Mouse (Mus musculus): Measurements from ENCODE around the gene Nfib.

Gene Nfib

GRCm38 (mm10) chr4:82499238-82499637 is 206.3 kb downstream of the Nfib start:
- no peak for DNase-seq (ENCODE audit: low read depth, low spot score)

GRCm38 (mm10) chr4:82497671-82498631 is 207.6 kb downstream of the Nfib start:
- DNase-seq (ENCODE audit: low read depth, low spot score): no peak

- DNase-seq (ENCODE audit: low read depth, low spot score): no peak
Measured at GRCm38 (mm10) chr4:82497141-82497566, 208.4 kb downstream of the Nfib start.

GRCm38 (mm10) chr4:82496383-82496782 is 209.2 kb downstream of the Nfib start:
- DNase-seq (ENCODE audit: low read depth, low spot score): no peak

DNA sequence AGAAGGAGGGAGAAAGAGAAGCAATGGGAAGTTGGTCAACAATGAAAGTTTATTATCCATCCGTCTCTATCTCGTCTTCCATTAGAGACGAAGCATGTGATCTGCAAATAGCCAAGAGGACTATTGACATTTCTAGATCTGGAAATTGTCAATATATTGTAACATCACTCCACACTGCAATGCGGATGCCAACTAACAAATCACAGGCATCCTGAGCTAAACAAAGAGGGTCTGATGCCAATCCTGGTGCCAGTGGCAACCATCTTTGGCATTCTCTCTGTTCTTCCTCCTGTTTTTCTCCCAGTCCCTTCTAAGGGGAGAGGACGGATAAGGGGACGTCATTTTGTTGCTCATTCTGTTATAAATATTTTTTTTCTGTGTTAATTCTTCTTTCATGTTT is 209.9 kb downstream of the Nfib start:
- DNase-seq (ENCODE audit: low read depth, low spot score): no peak

DNA sequence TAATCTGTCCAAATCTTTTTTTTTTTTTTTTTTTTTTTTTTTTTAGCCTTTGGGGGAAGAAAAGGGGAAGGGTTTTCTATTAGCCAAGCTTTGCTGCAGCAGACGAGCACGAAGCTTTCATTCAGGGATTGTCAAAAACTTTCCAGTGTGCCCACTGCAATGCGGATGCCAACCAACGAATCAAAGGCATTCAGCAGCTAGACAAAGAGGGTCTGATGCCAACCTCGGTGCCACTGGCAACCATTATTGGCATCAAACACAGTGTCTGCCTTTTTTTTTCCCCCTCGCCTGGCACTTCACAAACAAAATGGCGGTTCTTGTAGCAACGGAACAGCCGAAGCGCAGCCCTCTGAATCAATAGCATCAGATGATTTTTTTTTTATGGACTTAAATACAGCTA is 210.7 kb downstream of the Nfib start:
- DNase-seq (ENCODE audit: low read depth, low spot score): peak; percentile 34

DNA sequence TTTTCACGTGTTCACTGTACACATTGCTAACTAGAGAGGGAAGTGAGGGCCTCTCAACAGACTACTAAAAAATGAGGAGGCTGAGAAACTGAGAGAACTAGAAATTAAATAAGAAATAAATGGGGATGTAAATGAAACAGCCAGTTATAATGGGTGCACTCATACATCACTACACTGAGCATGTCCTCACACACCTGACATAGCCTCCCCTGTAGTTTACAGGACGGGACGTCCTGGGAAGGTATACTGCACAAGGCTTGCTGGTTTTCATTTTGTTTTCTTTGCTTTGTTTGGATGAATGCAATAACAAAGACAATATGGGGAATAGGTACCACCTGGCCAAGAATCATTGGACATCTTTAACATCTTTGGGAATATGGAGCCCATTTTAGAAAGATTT is 211.1 kb downstream of the Nfib start:
- DNase-seq (ENCODE audit: low read depth, low spot score): no peak

DNA sequence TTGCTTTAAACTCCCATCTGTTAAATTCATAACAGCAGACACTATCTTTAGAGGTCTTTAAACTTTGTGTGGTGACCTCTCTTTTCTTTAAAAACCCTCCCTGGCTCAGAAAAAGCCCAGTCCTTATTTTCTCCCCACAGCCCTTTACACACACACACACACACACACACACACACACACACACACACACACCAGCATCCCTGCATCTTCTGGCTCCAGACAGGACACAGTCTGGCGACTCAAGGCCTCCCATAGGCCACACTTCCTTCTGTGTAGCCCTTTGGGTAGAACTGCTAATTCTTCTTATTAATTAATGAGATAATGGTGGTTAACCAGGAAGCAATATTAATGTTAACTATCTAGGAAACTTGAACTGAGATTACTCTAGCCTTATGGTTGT is 211.7 kb downstream of the Nfib start:
- DNase-seq (ENCODE audit: low read depth, low spot score): no peak

DNA sequence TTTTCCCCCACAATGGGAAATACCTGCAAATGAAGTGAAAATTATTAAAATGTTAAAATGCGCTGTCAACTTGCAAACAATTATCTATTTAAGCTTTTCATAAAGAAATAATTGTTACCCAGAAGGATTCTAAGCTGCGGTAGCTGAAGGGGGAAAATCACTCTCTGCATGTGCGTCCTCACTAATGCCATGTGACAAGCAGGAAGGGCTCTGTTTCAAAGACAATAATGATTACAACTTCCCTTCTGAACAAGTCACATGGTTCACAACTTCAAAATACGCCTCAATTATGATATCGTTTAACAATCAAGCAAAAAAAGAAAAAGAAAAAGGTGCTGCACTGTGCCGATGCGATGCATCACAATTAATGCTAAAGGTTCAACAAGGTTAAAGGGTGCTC is 212.2 kb downstream of the Nfib start:
- no peak for DNase-seq (ENCODE audit: low read depth, low spot score)

GRCm38 (mm10) chr4:82492737-82493136 is 212.8 kb downstream of the Nfib start:
- DNase-seq (ENCODE audit: low read depth, low spot score): no peak

GRCm38 (mm10) chr4:82489939-82490338 is 215.6 kb downstream of the Nfib start:
- DNase-seq (ENCODE audit: low read depth, low spot score): no peak

DNA sequence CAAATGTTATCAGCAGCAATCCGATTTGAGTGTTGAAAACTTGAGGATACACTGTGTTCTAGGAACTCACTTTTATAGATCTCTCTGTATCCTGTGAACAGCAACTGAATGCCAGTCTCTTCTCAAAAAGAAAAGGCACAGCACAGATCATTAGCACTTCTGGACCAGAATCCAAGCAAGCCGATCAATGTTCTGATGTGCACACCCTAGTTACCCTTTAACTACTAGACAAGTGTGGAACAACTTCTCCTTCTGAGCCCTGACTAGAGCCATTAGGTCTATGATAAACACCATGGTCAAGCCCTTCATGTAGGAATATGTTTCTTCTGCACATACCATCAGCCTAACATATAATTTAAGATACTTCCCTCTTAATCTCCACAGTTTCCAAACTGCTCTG is 219.6 kb downstream of the Nfib start:
- no peak for DNase-seq (ENCODE audit: low read depth, low spot score)

DNA sequence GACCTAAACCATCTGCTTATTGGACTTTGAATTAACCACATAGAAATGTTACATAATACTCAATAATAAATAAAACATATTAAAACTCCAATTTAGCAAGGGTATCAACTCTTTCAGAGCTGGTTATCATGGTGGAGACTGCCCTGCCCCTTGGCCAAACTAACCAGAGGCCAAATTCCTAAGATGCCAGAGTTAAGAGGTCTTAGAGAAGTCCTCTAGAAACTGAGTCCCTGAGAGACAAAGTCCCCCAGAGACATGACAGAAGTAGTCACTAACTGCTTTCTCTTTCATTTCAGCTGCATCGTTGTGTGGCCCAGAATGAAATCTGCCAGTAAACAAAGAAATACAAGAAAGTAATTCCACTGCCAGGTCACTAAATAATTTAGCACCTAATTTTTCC is 221.7 kb downstream of the Nfib start:
- DNase-seq (ENCODE audit: low read depth, low spot score): no peak

DNA sequence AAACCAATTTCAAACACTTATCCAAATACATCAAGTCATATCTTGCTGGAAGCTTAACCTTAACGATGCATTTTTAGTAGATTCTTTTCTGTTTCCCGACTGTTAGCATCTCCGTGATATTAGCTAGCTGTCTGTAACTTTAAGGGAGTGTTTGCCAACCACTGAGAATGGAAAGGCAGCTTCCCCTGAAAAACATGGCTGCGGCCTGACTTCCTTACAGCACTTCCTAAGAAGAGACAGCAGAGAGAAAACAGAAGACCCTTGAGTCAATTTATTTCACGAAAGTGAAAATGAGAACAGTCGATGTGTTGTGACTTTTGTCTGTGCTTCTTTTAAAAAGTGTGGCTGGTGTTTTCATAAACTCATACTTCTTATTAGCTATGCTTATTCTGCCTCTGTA is 222.3 kb downstream of the Nfib start:
- DNase-seq (ENCODE audit: low read depth, low spot score): no peak

DNA sequence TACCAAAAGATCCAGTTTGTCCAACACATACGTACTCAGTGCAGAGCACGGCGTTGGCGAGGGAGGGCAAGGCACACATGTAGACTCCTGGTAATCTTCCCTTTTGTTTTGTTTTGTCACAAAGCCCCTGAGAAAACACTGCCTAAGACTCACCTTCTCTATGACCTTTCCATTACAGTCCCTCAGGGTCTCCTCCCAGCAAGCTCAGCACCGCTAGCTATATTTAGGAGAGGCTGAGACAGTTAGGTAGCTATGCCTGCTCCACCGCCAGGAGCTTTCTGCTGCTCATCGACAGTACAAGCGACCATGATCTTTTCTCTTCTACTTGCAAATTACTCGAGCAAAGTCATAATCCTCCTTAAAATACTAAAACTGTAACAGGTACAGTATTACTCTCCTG is 224.9 kb downstream of the Nfib start:
- no peak for DNase-seq (ENCODE audit: low read depth, low spot score)

GRCm38 (mm10) chr4:82479394-82479793 is 226.2 kb downstream of the Nfib start:
- DNase-seq (ENCODE audit: low read depth, low spot score): no peak

- no peak for DNase-seq (ENCODE audit: low read depth, low spot score)
Measured at GRCm38 (mm10) chr4:82477742-82478141, 227.8 kb downstream of the Nfib start.

- DNase-seq (ENCODE audit: low read depth, low spot score): no peak
Measured at GRCm38 (mm10) chr4:82476411-82476810, 229.1 kb downstream of the Nfib start.

DNA sequence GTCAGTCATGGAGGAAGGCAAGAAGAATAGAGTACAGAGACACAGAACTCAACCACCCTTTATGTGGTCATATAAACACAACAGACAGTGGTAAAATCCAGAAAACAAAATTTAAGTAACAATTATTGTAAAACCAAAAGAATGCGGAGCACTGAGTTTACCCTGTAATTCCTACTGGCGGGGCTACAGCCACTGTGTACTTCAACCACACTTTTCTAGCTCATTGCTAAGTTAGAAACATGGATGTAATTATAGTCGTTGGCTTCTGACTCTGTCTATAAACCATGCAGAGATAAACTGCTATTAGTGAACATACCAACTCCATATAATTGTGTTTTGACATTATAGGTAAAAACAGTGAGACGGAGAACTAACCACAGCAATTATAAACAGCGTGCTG is 231.2 kb downstream of the Nfib start:
- no peak for DNase-seq (ENCODE audit: low read depth, low spot score)

DNA sequence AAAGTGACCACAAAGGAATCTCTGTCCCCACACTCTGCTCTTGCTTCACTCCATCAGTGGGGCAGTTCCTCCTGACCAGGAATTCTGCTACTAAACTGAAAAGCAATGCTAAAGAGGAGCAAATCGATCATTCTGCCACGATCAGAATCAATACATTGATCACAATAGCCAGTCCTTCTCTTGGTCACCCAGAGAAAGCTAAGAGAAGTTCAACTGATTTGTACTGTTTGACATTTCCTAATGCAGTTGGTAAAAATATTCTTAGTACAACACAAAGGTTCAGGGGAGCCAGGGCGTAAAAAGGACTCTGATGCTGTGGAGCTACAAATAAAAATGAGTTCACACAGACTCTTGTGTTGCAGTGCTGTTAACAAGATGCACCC is 234.6 kb downstream of the Nfib start:
- no peak for DNase-seq (ENCODE audit: low read depth, low spot score)

- no peak for DNase-seq (ENCODE audit: low read depth, low spot score)
Measured at GRCm38 (mm10) chr4:82470212-82470937, 235.2 kb downstream of the Nfib start.

- DNase-seq (ENCODE audit: low read depth, low spot score): no peak
Measured at GRCm38 (mm10) chr4:82468944-82469343, 236.6 kb downstream of the Nfib start.

- DNase-seq (ENCODE audit: low read depth, low spot score): no peak
Measured at GRCm38 (mm10) chr4:82466717-82467116, 238.8 kb downstream of the Nfib start.
